Mouse (Mus musculus) limb, embryonic 11.5 days (tissue): ENCODE measurements at regions not wholly inside any gene's neighbourhood (a gene's known extent, or its start where the extent isn't known, plus 50 kb on each side); places are given as distances from the start of the nearest gene placed in this dataset.

ENCODE experiments used
- ATAC-seq: fragments of 200-750 bp; cut with Nextera tagmentation; 2 replicates; pipeline ENCODE4 v1.8.0; 2017; ENCODE audit warnings: low read depth; ENCODE audit not compliant: insufficient number of reproducible peaks, low FRiP score, low TSS enrichment
- DNase-seq: peaks from one replicate; pipeline ENCODE4 v3.0.0-alpha.2; 2015; ENCODE audit warnings: low spot score
- H3K27ac ChIP-seq: fragments of 300-500 bp; sonication (generic); replicated peaks from 2 replicates; pipeline ENCODE4 v1.5.1; 2014; ENCODE audit warnings: low read depth, mild to moderate bottlenecking, low read length
- H3K27me3 ChIP-seq: fragments of 300-500 bp; sonication (generic); 2 replicates; pipeline ENCODE4 v1.6.1; 2014; ENCODE audit warnings: mild to moderate bottlenecking, low read length, mixed read lengths; ENCODE audit not compliant: control insufficient read depth, insufficient read depth
- H3K36me3 ChIP-seq: fragments of 300-500 bp; sonication (generic); 2 replicates; pipeline ENCODE4 v1.6.1; 2014; ENCODE audit warnings: mild to moderate bottlenecking, low read length, moderate library complexity, mixed read lengths; ENCODE audit not compliant: control insufficient read depth, insufficient read depth
- H3K4me1 ChIP-seq: fragments of 300-500 bp; sonication (generic); 2 replicates; pipeline ENCODE4 v1.6.1; 2014; ENCODE audit warnings: low read length, mixed read lengths; ENCODE audit not compliant: control insufficient read depth, insufficient read depth
- H3K4me2 ChIP-seq: fragments of 300-500 bp; sonication (generic); 2 replicates; pipeline ENCODE4 v1.6.1; 2014; ENCODE audit warnings: low read depth, mild to moderate bottlenecking, moderate library complexity; ENCODE audit not compliant: severe bottlenecking
- H3K4me3 ChIP-seq: fragments of 300-500 bp; sonication (generic); 2 replicates; pipeline ENCODE4 v1.5.1; 2014; ENCODE audit warnings: low read depth, low read length
- H3K9ac ChIP-seq: fragments of 300-500 bp; sonication (generic); 2 replicates; pipeline ENCODE4 v1.6.1; 2014; ENCODE audit warnings: mild to moderate bottlenecking, low read length
- H3K9me3 ChIP-seq: fragments of 300-500 bp; sonication (generic); 2 replicates; pipeline ENCODE4 v1.6.1; 2016; ENCODE audit warnings: low read length; ENCODE audit not compliant: control insufficient read depth
- WGBS: fragments of 180-500 bp; shearing (Covaris S2); extraction: QIAGEN DNeasy Blood & Tissue Kit; methylation state at CpG from one replicate; pipeline ENCODE4 v1.1.7; 2014; 5-methylcytosine and 5-hydroxymethylcytosine counted together

DNA sequence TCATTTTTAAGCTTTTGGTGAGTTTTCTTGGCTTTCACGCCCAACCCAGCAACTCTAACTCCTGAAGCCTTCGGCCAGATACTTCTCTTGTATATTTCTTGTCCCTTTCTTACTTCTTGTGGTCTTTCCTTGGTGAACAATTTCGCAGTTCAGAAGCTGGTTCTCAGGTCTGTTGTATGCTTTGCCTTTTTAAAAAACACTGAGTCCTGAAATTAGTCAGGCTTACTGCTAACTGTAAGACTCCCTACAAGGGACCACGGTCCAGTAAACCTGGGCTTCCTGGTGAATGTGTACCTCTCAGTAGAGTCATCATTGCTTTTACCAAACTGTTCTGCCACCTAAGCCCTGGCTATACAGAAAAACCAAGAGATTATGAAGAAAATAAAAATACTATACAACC is 81.3 kb upstream of the Olig3 start:
- no peak overlapping the region for H3K4me2 ChIP-seq
- no peaks in the 10 kb centered on the region for H3K36me3 ChIP-seq
- no peak for DNase-seq
- no peak overlapping the region for H3K4me3 ChIP-seq
- H3K27me3 ChIP-seq = no peaks in the 10 kb centered on the region
- H3K27ac ChIP-seq = no peak overlapping the region
- H3K9ac ChIP-seq = no peak overlapping the region
- no peaks in the 10 kb centered on the region for H3K4me1 ChIP-seq
- WGBS = 90% methylated on average over 4 of the region's 4 CpGs
- ATAC-seq = no peak
- H3K9me3 ChIP-seq = no peaks in the 10 kb centered on the region

DNA sequence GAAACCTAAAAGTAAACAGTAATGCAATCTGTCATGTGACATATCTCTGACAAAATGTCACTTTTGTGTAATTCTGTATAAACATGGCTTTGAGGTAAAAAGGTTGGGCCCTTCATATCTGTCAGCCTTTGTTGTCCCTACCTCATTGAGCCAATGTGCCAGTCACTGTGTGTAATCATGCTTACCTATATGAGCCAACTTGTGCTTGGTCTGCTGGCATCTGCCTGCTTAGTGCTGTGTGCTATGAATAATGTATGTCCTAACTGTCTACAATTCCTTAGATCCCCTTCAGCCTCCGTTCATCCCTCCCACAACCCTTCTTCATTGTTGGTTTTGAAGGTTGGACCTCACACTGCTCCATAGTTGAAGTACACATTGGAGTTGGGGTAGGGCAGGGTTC is 86.9 kb upstream of the Olig3 start:
- DNase-seq = no peak
- 88% methylated on average over 1 of the region's 1 CpGs for WGBS
- H3K9me3 ChIP-seq = no peaks in the 10 kb centered on the region
- no peaks in the 10 kb centered on the region for H3K27me3 ChIP-seq
- no peak overlapping the region for H3K4me3 ChIP-seq
- no peak overlapping the region for H3K9ac ChIP-seq
- H3K27ac ChIP-seq = no peak overlapping the region
- H3K36me3 ChIP-seq = no peaks in the 10 kb centered on the region
- no peak for ATAC-seq
- H3K4me1 ChIP-seq = no peaks in the 10 kb centered on the region
- no peak overlapping the region for H3K4me2 ChIP-seq

DNA sequence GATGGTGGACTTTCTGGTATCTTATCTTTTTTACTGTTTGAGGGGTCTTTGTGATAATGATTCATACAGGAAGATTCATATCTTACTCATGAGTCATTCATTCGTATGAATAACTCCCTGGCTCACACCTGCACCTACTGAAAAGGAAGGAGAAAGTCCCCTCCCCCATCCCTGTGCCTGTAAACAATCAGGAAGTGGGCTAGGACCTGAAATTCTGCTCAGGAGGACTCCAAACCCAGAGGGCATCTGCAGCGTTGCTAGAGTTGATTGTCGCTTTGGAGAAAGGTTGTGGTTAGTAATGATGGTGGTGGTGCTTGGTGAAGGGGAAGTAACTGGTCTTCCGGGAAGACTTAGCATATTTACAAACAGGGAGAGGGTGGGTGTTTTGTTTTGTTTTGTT is 88.3 kb upstream of the Olig3 start:
- no peak overlapping the region for H3K9ac ChIP-seq
- H3K36me3 ChIP-seq = no peaks in the 10 kb centered on the region
- H3K27ac ChIP-seq = no peak overlapping the region
- no peaks in the 10 kb centered on the region for H3K27me3 ChIP-seq
- no peaks in the 10 kb centered on the region for H3K9me3 ChIP-seq
- no peak for DNase-seq
- H3K4me3 ChIP-seq = no peak overlapping the region
- no peak overlapping the region for H3K4me2 ChIP-seq
- WGBS = 71% methylated on average over 4 of the region's 4 CpGs
- no peak for ATAC-seq
- no peaks in the 10 kb centered on the region for H3K4me1 ChIP-seq

DNA sequence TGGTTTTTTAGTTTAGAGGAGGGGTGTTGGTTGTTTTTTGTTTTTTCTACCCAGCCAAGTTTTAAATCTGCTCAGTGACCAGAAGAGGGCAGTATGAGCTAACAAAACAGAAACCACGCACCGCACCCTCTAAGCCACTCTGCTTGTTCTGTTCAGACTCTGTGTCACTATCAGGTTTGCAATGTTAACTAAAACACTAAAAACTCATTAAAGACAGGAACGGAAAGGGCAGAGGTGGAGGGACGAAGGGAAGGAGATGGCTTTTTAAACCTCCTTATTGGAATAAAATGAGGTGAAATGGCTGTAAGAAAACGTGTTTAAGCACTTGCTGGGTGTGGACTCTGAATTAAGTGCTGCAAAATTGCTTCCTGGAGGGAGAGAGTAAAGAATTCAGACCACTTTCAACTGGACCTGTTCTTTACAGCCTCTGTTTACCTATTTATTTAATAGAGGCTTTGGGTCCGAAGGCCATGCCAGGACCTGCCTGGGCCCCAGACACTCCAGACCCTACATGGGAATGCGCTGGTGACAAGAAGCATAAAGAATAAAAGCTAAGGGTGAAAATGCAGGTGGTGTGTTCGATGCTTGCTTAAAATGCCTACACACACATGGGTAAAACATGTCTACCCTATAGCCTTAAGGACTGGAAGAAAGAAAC is 116.1 kb upstream of the Olig3 start:
- DNase-seq = peak; percentile 62
- no peak for ATAC-seq
- WGBS = 29% methylated on average over 8 of the region's 8 CpGs

DNA sequence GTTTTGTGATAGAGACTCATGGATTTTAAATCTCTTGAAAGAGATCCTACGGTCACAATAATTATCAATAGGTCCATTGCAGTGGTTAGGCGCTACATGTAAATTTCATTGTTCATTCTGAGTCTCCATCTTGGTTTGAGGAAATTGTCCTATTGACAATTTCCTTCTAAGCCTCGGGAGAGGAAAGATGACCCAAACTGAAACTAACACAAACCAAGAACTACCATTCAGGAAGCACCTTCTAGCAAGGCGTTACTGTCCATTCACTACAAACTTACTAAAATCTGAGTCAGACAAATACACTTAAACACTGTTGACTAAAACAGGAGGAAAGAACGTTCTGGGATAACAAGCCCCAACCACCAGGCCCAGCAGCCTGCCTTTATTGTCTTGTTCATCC is 140.1 kb upstream of the Olig3 start:
- no peaks in the 10 kb centered on the region for H3K4me1 ChIP-seq
- 88% methylated on average over 5 of the region's 5 CpGs for WGBS
- ATAC-seq (no peak), DNase-seq (no peak)
- H3K36me3 ChIP-seq = no peaks in the 10 kb centered on the region
- no peaks in the 10 kb centered on the region for H3K27me3 ChIP-seq
- no peaks in the 10 kb centered on the region for H3K9me3 ChIP-seq
- H3K4me3 ChIP-seq = no peak overlapping the region
- H3K4me2 ChIP-seq = no peak overlapping the region
- no peak overlapping the region for H3K9ac ChIP-seq
- H3K27ac ChIP-seq = no peak overlapping the region

More for the DNA sequence above, 116.1 kb upstream of the Olig3 start:
- Histone ChIP-seq H3K4me2 (no peak overlapping the region), H3K4me3 (no peak overlapping the region), H3K36me3 (no peaks in the 10 kb centered on the region), H3K9ac (no peak overlapping the region), H3K27ac (no peak overlapping the region), H3K4me1 (no peaks in the 10 kb centered on the region), H3K27me3 (no peaks in the 10 kb centered on the region), H3K9me3 (no peaks in the 10 kb centered on the region)

DNA sequence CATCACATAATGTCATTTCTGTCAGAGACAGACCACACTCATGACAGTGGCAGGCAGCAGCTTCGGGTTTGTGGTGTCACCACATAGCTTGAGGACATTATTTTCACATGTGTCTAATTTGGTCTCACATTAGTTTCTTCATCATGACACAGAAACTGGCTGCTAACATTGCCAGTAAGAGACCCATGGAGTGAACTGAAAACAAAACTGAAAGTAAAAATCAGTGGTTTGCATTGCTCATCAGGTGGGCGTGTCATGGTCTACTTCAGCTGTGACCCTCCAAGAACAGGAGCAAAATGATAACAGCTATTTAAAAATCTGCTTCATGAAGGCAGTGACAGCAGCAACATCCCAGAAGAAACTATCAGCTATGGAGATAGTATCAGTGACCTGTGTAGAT is 146.6 kb upstream of the Olig3 start:
- 86% methylated on average over 2 of the region's 2 CpGs for WGBS
- Histone ChIP-seq H3K4me3 (no peak overlapping the region), H3K4me1 (no peaks in the 10 kb centered on the region), H3K9me3 (no peaks in the 10 kb centered on the region), H3K27ac (no peak overlapping the region), H3K9ac (no peak overlapping the region), H3K4me2 (no peak overlapping the region), H3K36me3 (no peaks in the 10 kb centered on the region), H3K27me3 (no peaks in the 10 kb centered on the region)
- DNase-seq = no peak
- no peak for ATAC-seq

DNA sequence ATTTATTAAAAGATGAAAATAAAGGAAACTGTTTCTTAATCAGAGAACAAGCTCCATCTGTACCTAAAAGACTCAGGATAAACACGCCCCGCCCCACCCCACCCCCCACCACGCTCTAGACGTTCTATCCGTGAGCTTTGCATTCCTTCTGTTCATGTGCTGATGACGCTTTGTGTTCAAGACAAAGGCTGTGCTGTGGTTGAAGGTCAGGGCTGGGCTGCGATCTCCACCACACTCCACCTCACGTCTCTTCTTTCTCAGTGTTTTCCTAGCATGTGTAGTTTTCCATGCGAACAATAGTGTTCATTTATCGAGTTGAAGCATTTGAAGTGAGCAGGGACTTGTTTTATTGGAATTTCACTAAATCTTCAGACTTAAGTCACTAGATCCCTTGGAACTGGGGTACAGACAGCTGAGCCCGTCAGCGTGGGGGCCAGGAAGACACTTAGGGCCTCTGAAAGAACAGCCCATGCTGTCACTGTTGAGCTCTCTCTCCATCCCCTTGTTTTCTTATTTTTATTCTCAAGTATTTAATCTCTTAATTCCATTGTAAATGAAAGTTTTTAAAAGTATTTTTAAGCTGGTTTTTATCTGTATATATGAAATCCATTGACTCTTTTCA is 148.1 kb upstream of the Olig3 start:
- Histone ChIP-seq H3K4me1 (no peaks in the 10 kb centered on the region), H3K9ac (no peak overlapping the region), H3K4me2 (no peak overlapping the region), H3K4me3 (no peak overlapping the region), H3K36me3 (no peaks in the 10 kb centered on the region), H3K9me3 (no peaks in the 10 kb centered on the region), H3K27ac (no peak overlapping the region), H3K27me3 (no peaks in the 10 kb centered on the region)
- ATAC-seq (no peak), DNase-seq (no peak)
- WGBS = 34% methylated on average over 12 of the region's 12 CpGs

DNA sequence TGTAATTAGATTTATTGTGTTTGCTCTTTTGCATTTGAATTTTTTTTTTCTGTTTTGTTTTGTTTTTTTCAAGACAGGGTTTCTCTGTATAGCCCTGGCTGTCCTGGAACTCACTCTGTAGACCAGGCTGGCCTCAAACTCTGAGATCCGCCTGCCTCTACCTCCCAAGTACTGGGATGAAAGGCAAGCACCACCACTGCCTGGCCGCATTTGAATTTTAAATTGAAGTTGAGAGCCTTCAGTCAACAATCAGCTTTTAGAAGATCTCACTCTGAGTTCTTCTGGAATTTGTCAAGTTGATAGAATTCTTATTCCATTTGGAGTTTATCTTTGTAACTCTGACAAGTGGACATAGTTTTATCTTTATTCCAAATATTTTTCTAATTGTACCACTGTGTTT is 148.8 kb upstream of the Olig3 start:
- no peak overlapping the region for H3K27ac ChIP-seq
- no peaks in the 10 kb centered on the region for H3K27me3 ChIP-seq
- DNase-seq (no peak), ATAC-seq (no peak)
- no peak overlapping the region for H3K4me2 ChIP-seq
- H3K4me1 ChIP-seq = no peaks in the 10 kb centered on the region
- H3K9me3 ChIP-seq = no peaks in the 10 kb centered on the region
- no peak overlapping the region for H3K4me3 ChIP-seq
- WGBS = 82% methylated on average over 2 of the region's 2 CpGs
- H3K9ac ChIP-seq = no peak overlapping the region
- H3K36me3 ChIP-seq = no peaks in the 10 kb centered on the region

DNA sequence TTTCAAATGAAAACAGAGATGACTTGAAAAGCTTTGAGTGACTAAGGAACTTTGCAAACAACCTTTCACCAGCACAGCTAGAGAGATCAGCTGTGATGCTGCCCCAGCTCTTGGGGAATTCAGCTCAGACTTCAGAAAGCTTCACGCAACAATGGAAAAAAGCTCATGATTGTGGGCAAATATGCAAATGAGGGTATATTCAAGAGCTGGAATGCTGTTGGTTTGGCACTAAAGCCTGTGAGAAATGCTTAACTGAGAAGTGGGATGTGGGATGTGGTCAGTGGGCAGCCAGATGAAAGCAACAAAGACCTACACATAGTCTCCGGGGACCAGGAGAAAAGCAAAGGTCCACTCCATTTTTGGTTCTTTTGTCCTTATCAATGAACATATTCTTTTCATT is 156.0 kb upstream of the Olig3 start:
- WGBS = 92% methylated on average over 2 of the region's 2 CpGs
- no peak for ATAC-seq

More for the DNA sequence above, 156.0 kb upstream of the Olig3 start:
- Histone ChIP-seq H3K9me3 (no peaks in the 10 kb centered on the region), H3K4me2 (no peak overlapping the region), H3K27me3 (no peaks in the 10 kb centered on the region), H3K36me3 (no peaks in the 10 kb centered on the region), H3K4me3 (no peak overlapping the region), H3K9ac (no peak overlapping the region), H3K4me1 (no peaks in the 10 kb centered on the region), H3K27ac (no peak overlapping the region)
- no peak for DNase-seq
